In the genomic region with DNA sequence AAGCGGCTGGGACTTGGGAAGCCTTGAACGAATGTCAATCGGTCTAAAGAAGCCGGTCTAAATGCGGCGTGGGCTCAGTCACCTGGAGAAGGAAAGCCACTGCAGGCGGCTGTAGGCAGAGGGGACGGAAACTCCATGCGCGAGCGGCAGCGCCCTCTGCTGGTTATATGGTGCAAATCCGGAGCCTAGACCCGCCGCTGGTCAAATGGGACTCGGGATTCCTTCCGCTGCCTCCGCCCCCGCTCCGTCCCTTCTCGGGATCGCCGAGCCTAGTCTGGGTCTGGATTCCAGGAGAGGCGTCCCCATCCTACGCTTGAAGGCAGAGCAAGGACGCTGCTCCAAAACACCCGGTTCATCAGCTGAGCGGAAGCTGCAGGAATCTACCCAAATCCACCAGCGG, we compare ENCODE assay signal across 8 mouse cellular contexts. TPM values are rescaled to one million over a fixed set of nuclear protein-coding genes. Genes with fewer than 3 reads are reported as not detected.
DNase-seq lines count a peak whose midpoint lies in the region; ATAC-seq lines count a peak whose summit lies in the region.

No protein-coding gene starts in this region.

- peak overlapping the region; percentile 54 for H3K9ac ChIP-seq in heart, embryonic 15.5 days
- no peak overlapping the region; the same call in 1 of the 2 replicates for H3K9ac ChIP-seq in liver, embryonic 12.5 days

- peak; percentile 44 for ATAC-seq in CD4-positive, CD25-positive, alpha-beta regulatory T cell, adult 4 months
- peak; percentile 24 for ATAC-seq in heart, embryonic 15.5 days (replicated peaks; ENCODE audit: insufficient number of reproducible peaks, insufficient read depth, low FRiP score, low read depth)
- peak; percentile 40; the same call in 1 of the 2 replicates for ATAC-seq in liver, embryonic 12.5 days

- no peaks in the 10 kb centered on the region for H3K36me3 ChIP-seq in forebrain, embryonic 10.5 days (replicated peaks)
- H3K36me3 ChIP-seq in heart, embryonic 15.5 days = no peaks in the 10 kb centered on the region
- H3K36me3 ChIP-seq in liver, embryonic 12.5 days = no peaks in the 10 kb centered on the region
- H3K36me3 ChIP-seq in splenic B cell, adult 2 months (ENCODE audit: control insufficient read depth, insufficient read depth, low read length, poor library complexity, severe bottlenecking) = no peaks in the 10 kb centered on the region

- peak; percentile 20 for DNase-seq in c-Kit-negative CD71-positive TER-119-positive erythroid progenitor cells, embryonic 14.5 days (ENCODE audit: low read depth, low spot score)
- DNase-seq in forebrain, embryonic 10.5 days (ENCODE audit: extremely low spot score, low spot score) = peak; percentile 92
- DNase-seq in kidney, postnatal 14 days = peak; percentile 93
- DNase-seq in naive thymus-derived CD4-positive, alpha-beta T cell, adult 2 months (ENCODE audit: low read depth) = peak; percentile 88
- DNase-seq in splenic B cell, adult 2 months (ENCODE audit: low read depth, low spot score) = peak; percentile 84

- WGBS in forebrain, embryonic 10.5 days = 0% methylated on average over 29 of the region's 29 CpGs
- under 1% methylated on average over 29 of the region's 29 CpGs for WGBS in heart, embryonic 15.5 days
- WGBS in liver, embryonic 12.5 days (ENCODE audit: insufficient replicate concordance) = under 1% methylated on average over 29 of the region's 29 CpGs

- peaks cover 38% of the 10 kb centered on the region for H3K4me1 ChIP-seq in forebrain, embryonic 10.5 days
- peaks cover 32% of the 10 kb centered on the region for H3K4me1 ChIP-seq in heart, embryonic 15.5 days (replicated peaks)
- peaks cover 35% of the 10 kb centered on the region for H3K4me1 ChIP-seq in liver, embryonic 12.5 days

- peak overlapping the region; percentile 72 for H3K4me3 ChIP-seq in forebrain, embryonic 10.5 days
- peak overlapping the region; percentile 62 for H3K4me3 ChIP-seq in heart, embryonic 15.5 days
- peak overlapping the region; percentile 56 for H3K4me3 ChIP-seq in liver, embryonic 12.5 days

- H3K9me3 ChIP-seq in forebrain, embryonic 10.5 days = no peaks in the 10 kb centered on the region
- H3K9me3 ChIP-seq in heart, embryonic 15.5 days (replicated peaks) = no peaks in the 10 kb centered on the region
- H3K9me3 ChIP-seq in liver, embryonic 12.5 days (replicated peaks) = no peaks in the 10 kb centered on the region

- H3K27ac ChIP-seq in forebrain, embryonic 10.5 days = no peak overlapping the region
- no peak overlapping the region for H3K27ac ChIP-seq in heart, embryonic 15.5 days
- no peak overlapping the region for H3K27ac ChIP-seq in liver, embryonic 12.5 days

- H3K4me2 ChIP-seq in heart, embryonic 15.5 days = peak overlapping the region; percentile 98
- peak overlapping the region; percentile 84 for H3K4me2 ChIP-seq in liver, embryonic 12.5 days

- H3K27me3 ChIP-seq in forebrain, embryonic 10.5 days (ENCODE audit: poor library complexity, severe bottlenecking) = peaks cover 95% of the 10 kb centered on the region
- H3K27me3 ChIP-seq in heart, embryonic 15.5 days = peaks cover 26% of the 10 kb centered on the region
- H3K27me3 ChIP-seq in liver, embryonic 12.5 days (replicated peaks) = peaks cover 91% of the 10 kb centered on the region
- peaks cover 3% of the 10 kb centered on the region for H3K27me3 ChIP-seq in splenic B cell, adult 2 months (ENCODE audit: control insufficient read depth, insufficient read depth, low read length, poor library complexity, severe bottlenecking)

RNA-seq across cellular contexts. Expression of gene Creb3l1, which starts 34.2 kb away (rescaled TPM):
- 1 to 10 TPM in 1 of 2 experiments, under 1 TPM in 1; 0.77 to 1.2 TPM for polyA plus RNA-seq in CD4-positive, CD25-positive, alpha-beta regulatory T cell, adult 4 months (2017; shearing (Covaris generic))
- 0.73 and 0.86 TPM in 2 replicates for polyA plus RNA-seq in forebrain, embryonic 10.5 days (2016; fragmentation: Nextera tagmentation; extraction: Ambion mirVana)
- 7.5 and 11.2 TPM in 2 replicates for polyA plus RNA-seq in heart, embryonic 15.5 days (2015; fragmentation: Nextera tagmentation; extraction: Ambion mirVana)
- polyA plus RNA-seq in liver, embryonic 12.5 days (2016; fragmentation: Nextera tagmentation; extraction: Ambion mirVana) = 1.9 and 2.3 TPM in 2 replicates

RNA-seq across cellular contexts. Expression of gene Phf21a, which starts 34.4 kb away (rescaled TPM):
- 10 to 100 TPM; 76.1 to 88.7 TPM for polyA plus RNA-seq in CD4-positive, CD25-positive, alpha-beta regulatory T cell, adult 4 months (2017; shearing (Covaris generic))
- 38.3 and 42.7 TPM in 2 replicates for polyA plus RNA-seq in forebrain, embryonic 10.5 days (2016; fragmentation: Nextera tagmentation; extraction: Ambion mirVana)
- polyA plus RNA-seq in heart, embryonic 15.5 days (2015; fragmentation: Nextera tagmentation; extraction: Ambion mirVana) = 15.0 and 21.6 TPM in 2 replicates
- polyA plus RNA-seq in liver, embryonic 12.5 days (2016; fragmentation: Nextera tagmentation; extraction: Ambion mirVana) = 5.6 and 5.9 TPM in 2 replicates

Comparison
In these comparisons a context has a peak if more than half of its experiments do, and no peak if none do; other contexts are left out.
1. DNase-seq: peak in every context shown above with its lines; median percentile 93 in kidney, postnatal 14 days; 92 in forebrain, embryonic 10.5 days; 88 in naive thymus-derived CD4-positive, alpha-beta T cell, adult 2 months; 84 in splenic B cell, adult 2 months; 20 in c-Kit-negative CD71-positive TER-119-positive erythroid progenitor cells, embryonic 14.5 days.